Mouse (Mus musculus) G1E (cell line): ENCODE data around the gene Evx2.

Experiments used
- CTCF ChIP-seq: IDR thresholded peaks from 2 replicates; pipeline ENCODE4 v1.5.1; 2012; ENCODE audit warnings: low read depth, low read length, inconsistent platforms, mixed read lengths
- TAL1 ChIP-seq: conservative IDR thresholded peaks from 2 replicates; pipeline ENCODE4 v1.6.1; 2012; ENCODE audit warnings: low read depth, low read length, inconsistent platforms, mixed read lengths

GRCm38 (mm10) chr2:74635412-74635811 is 23.9 kb downstream of the Evx2 start:
- TF ChIP-seq TAL1 (no peak), CTCF (no peak)
